Mouse (Mus musculus) brain, embryonic 18.5 days (tissue): ENCODE data around the gene Mllt1.

Source experiments
- DNase-seq: peaks from one replicate; pipeline ENCODE4 v3.0.0-alpha.2; 2012; ENCODE audit warnings: low read depth, low spot score

The Mllt1 gene

GRCm38 (mm10) chr17:56877426-56877825 is 57.8 kb downstream of the Mllt1 start:
- no peak for DNase-seq

GRCm38 (mm10) chr17:56876981-56877380 is 58.2 kb downstream of the Mllt1 start:
- DNase-seq: no peak

- DNase-seq: no peak
Observed at GRCm38 (mm10) chr17:56876465-56876864, 58.8 kb downstream of the Mllt1 start.

GRCm38 (mm10) chr17:56874936-56875651 is 60.1 kb downstream of the Mllt1 start, which contains the start of gene 1700061G19Rik:
TSS of gene 1700061G19Rik (plus strand) at chr17:56875477.
- DNase-seq: no peak

- no peak for DNase-seq
Observed at GRCm38 (mm10) chr17:56874237-56874636, 61.0 kb downstream of the Mllt1 start, which contains the start of gene Acsbg2. TSS of gene Acsbg2 (minus strand) at chr17:56874447.

GRCm38 (mm10) chr17:56872512-56872911 is 62.7 kb downstream of the Mllt1 start:
- no peak for DNase-seq

- DNase-seq: no peak
Observed at GRCm38 (mm10) chr17:56871767-56872166, 63.4 kb downstream of the Mllt1 start.

- DNase-seq: no peak
Observed at GRCm38 (mm10) chr17:56870287-56870953, 64.8 kb downstream of the Mllt1 start.

GRCm38 (mm10) chr17:56869481-56869977 is 65.7 kb downstream of the Mllt1 start:
- DNase-seq: no peak

GRCm38 (mm10) chr17:56866071-56866470 is 69.1 kb downstream of the Mllt1 start:
- DNase-seq: no peak

GRCm38 (mm10) chr17:56861197-56861596 is 74.0 kb downstream of the Mllt1 start:
- no peak for DNase-seq

GRCm38 (mm10) chr17:56858922-56859321 is 76.3 kb downstream of the Mllt1 start:
- no peak for DNase-seq

- no peak for DNase-seq
Observed at GRCm38 (mm10) chr17:56858216-56858615, 77.0 kb downstream of the Mllt1 start.

- no peak for DNase-seq
Observed at GRCm38 (mm10) chr17:56855421-56855820, 79.8 kb downstream of the Mllt1 start.

GRCm38 (mm10) chr17:56851167-56851566 is 84.0 kb downstream of the Mllt1 start:
- DNase-seq: no peak

- DNase-seq: no peak
Observed at GRCm38 (mm10) chr17:56849710-56850109, 85.5 kb downstream of the Mllt1 start.

- DNase-seq: no peak
Observed at GRCm38 (mm10) chr17:56848785-56849184, 86.4 kb downstream of the Mllt1 start.

GRCm38 (mm10) chr17:56843678-56844077 is 91.5 kb downstream of the Mllt1 start:
- DNase-seq: no peak
